Mouse (Mus musculus) G1E (cell line): Measurements from ENCODE around the gene Oaf.

Experiments used
- CTCF ChIP-seq: IDR thresholded peaks from 2 replicates; pipeline ENCODE4 v1.5.1; 2012; ENCODE audit warnings: low read depth, low read length, inconsistent platforms, mixed read lengths
- GATA1 ChIP-seq: IDR thresholded peaks from 2 replicates; pipeline ENCODE4 v1.6.1; 2012; ENCODE audit warnings: borderline replicate concordance, low read length, inconsistent platforms, mixed read lengths
- GATA2 ChIP-seq: IDR thresholded peaks from 2 replicates; pipeline ENCODE4 v1.6.1; 2012; ENCODE audit warnings: low read depth, low read length, inconsistent platforms, borderline replicate concordance
- POLR2AphosphoS5 ChIP-seq: IDR thresholded peaks from 2 replicates; pipeline ENCODE4 v1.6.1; 2012; ENCODE audit warnings: low read depth, low read length, inconsistent platforms; ENCODE audit not compliant: insufficient replicate concordance
- TAL1 ChIP-seq: conservative IDR thresholded peaks from 2 replicates; pipeline ENCODE4 v1.6.1; 2012; ENCODE audit warnings: low read depth, low read length, inconsistent platforms, mixed read lengths

DNA sequence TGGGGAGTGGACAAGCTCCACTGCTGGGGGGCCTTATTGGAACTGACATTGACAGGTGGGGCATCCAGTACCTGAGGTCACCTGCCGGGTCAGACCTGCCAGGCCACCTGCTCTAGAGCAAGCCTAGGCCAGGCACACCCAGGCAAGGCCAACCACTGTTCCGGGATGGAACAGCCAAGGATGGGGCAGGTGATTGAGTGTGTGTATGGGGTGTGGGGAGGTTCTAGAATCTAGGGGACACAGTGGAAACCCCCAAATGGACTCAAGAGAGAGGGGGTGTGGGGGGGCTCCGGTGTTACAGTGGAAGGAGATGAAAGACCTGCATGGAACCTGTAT is 50.7 kb downstream of the Oaf start:
- no peak for TF ChIP-seq GATA1
- TF ChIP-seq CTCF: no peak
- no peak for TF ChIP-seq POLR2AphosphoS5
- no peak for TF ChIP-seq GATA2
- no peak for TF ChIP-seq TAL1
